Mouse (Mus musculus): Measurements from ENCODE around the gene Kctd20.

- no peak for TF ChIP-seq POLR2A (IDR thresholded peaks at IDR 0.05; ENCODE audit: low read depth, low read length)
- TF ChIP-seq CTCF (conservative IDR thresholded peaks at IDR 0.05; ENCODE audit: insufficient read depth, insufficient read length, low read depth, low read length), result no peak
Measured at GRCm38 (mm10) chr17:29016705-29017104, 65.0 kb downstream of the Kctd20 start.
